Mouse (Mus musculus) frontal cortex, postnatal 10 days (tissue): ENCODE results near the gene Tbc1d22b.
"Not testable (repeated sequence)": the region's sequence is repeated elsewhere in the genome, so short reads cannot be mapped to it uniquely, and the experiment has no call there.

ENCODE experiments used
- DNase-seq, 2 experiments: peaks; one replicate each; pipeline ENCODE4 v3.0.0; 2022; ENCODE audit warnings: low spot score in 2 of 2, mixed read lengths in 1 of 2

Gene Tbc1d22b

DNA sequence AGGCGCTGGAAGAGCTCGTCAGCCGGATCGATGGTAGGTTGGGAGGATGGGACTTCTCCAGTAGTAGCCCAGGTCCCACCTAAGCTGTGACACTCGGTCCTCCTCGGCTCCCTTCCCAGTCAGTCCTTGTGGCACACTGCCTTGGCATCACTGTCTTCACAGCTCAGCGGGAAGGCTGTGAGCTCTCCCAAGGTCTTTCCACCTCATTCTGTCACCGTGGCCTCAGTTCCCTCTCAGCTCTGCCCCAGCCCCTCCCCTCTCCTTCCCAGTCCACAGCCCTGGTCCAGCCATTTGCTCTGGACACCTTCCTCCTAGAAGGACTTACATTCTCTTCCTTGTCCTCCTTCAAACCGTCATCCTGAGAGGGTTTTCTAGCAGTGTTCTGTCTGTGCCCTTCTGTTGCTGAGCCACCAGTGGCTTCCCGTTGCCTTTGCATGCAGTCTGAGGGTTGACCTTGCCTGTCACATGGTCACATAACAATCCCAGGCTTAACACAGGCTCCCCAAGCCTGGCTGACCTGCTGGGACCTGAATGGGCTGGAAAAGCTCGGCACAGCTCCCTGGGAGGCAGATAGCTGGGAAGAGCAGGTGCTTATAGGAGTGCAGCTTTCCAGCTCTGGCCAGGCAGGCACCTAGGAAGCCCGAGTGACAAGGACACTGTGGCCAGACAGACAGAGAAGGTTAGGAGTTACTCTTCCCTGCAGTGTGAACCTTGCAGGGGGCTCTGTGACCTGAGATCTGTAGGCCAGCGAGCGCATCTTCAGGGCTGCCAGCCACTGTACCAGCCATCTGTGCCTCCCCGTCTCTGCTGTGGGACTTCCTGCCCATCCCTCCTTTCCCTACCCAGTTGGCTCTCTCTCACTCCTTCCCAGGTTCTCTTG is 46.5 kb downstream of the Tbc1d22b start:
- no peak for DNase-seq

- DNase-seq, result no peak
Observed at GRCm38 (mm10) chr17:29596771-29597132, 47.2 kb downstream of the Tbc1d22b start.

DNA sequence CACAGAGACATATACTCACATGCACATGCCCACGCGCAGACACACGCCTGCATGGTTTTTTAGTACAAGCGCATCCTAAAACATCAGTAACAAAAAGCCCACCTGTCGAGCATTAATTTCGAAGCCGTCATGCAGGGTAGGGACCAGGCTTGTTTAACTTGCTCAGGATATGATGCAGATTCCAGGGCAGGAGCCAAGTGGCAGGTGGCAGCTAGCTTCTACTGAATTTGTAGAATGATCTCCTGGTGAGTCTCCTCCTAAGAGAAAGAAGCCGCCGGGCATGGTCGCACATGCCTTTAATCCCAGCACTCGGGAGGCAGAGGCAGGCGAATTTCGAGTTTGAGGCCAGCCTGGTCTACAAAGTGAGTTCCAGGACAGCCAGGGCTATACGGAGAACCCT is 49.5 kb downstream of the Tbc1d22b start:
- DNase-seq, result no peak

DNA sequence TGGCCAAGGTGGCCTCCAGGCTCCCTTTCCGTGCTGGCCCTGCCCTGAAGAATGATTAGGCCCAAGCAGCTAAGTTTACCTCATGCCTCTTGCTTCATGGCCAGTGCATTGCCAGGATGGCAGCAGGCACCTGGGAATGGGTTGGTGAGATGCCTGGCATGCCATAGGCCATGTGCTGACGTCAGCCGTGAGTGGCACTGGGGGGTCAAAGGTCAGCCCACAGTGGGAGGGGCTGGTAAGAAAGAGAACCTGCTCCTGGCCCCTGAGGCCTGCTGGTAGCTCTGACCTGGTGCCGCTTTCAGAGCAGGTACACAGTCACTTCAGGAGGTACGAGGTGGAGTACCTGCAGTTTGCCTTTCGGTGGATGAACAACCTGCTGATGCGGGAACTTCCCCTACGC is 50.0 kb downstream of the Tbc1d22b start:
- no peak for DNase-seq

- DNase-seq, result no peak
Observed at GRCm38 (mm10) chr17:29601391-29601790, 51.8 kb downstream of the Tbc1d22b start.

DNA sequence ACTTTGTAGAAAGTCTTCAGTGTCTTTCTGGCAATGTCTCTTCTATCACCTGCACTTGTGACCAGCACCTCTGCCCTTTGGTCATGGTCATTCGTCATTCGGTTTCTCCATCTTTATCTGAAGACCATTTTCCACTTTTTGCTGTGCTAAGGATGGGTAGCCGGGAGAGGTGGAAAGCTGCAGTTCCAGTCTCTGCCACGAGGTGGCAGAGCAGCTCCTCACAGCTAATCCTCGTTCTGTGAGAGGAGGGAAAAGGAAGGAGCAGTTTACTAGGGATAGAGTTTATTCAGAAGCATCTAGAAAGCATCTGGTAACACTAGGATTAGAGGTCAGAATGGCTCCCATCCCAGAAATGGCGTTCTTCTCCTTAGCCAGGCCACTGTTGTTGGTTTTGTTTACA is 53.7 kb downstream of the Tbc1d22b start:
- peak in 1 of 2 experiments; percentile 73 for DNase-seq

DNA sequence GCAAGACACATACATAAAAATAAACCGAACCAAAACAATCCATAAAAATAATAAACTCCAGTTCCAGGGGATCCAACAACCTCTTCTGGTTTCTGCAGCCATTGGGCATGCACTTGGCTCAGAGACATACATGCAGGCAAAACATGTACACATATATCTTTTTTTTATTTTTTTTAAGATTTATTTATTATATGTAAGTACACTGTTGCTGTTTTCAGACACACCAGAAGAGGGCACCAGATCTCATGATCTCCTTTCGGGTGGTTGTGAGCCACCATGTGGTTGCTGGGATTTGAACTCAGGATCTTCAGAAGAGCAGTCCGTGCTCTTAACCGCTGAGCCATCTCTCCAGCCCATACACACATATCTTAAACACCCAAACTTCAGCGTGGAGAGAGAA is 63.9 kb downstream of the Tbc1d22b start:
- not testable (repeated sequence) for DNase-seq

GRCm38 (mm10) chr17:29614115-29615023 is 64.8 kb downstream of the Tbc1d22b start, which contains the start of the genes Rnf8 and Gm28043:
Gene Rnf8 (plus strand): TSS chr17:29614790.
Gene Gm28043 (plus strand): TSS chr17:29614876.
- peak; percentile 89 to 93 for DNase-seq

GRCm38 (mm10) chr17:29615024-29615551 is 65.5 kb downstream of the Tbc1d22b start:
- no peak for DNase-seq

DNA sequence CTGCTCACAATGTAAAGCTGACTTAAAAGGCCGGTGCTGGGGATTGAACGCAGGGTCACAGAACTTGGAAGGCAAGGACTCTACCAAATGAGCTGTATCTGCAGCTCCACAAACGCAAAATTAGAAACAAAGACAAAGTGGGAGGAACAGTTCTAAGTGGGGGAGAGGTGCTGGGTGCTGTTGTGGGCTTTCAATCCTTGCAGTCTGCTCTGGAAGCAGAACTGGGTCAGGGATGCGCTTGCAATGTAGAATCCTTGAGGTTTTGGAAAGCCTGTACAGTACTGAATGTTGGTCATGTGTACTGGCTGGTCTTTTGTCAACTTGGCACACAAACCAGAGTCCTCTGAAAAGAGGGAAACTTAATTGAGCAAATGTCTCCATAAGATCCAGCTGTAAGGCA is 66.0 kb downstream of the Tbc1d22b start:
- DNase-seq, result no peak

- DNase-seq, result no peak
Observed at GRCm38 (mm10) chr17:29619231-29619630, 69.6 kb downstream of the Tbc1d22b start.

- no peak for DNase-seq
Observed at GRCm38 (mm10) chr17:29623488-29623887, 73.9 kb downstream of the Tbc1d22b start.

- DNase-seq, result no peak
Observed at GRCm38 (mm10) chr17:29627285-29627684, 77.7 kb downstream of the Tbc1d22b start.

DNA sequence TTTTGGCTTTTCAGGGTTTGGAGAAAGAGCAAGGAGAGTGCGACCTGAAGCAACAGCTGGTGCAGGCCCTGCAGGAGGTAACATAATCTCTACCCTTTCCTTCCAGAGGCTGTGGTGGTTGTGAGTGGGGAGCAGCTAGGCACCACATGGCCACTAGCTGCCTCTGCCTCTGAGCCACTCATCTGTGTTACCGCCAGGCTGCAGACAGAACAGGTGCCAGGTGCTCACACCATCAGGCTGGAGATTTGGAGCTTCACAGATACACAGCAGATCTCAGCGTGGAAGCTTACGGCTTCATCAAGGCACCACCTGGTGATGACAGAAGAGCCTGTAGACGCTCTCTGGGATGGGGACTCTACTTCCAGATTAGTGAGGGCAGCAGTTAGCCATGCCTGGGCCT is 79.4 kb downstream of the Tbc1d22b start:
- DNase-seq, result no peak

GRCm38 (mm10) chr17:29629620-29630019 is 80.0 kb downstream of the Tbc1d22b start:
- DNase-seq, result no peak

- DNase-seq, result no peak
Observed at GRCm38 (mm10) chr17:29632312-29632711, 82.7 kb downstream of the Tbc1d22b start.

DNA sequence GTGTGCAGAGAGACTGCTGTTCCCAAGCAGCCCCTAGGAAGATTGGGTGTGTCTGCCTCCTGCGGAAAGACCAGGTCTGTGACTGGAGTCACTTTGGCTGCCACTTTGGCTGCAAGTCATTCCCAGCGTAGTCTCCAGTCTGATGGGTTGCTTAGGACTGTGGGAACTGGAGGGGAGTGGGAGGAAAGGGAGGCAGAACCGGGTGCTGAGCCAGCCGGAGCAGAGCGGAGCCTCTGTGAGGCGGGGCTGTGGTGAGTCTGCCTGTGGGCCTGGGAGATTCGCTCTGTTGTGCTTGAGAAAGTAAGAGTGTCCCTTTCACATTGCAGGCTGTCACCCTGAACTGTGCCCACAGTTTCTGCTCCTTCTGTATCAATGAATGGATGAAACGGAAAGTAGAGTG is 85.9 kb downstream of the Tbc1d22b start:
- DNase-seq, result no peak

- DNase-seq, result no peak
Observed at GRCm38 (mm10) chr17:29636118-29636517, 86.5 kb downstream of the Tbc1d22b start.

DNA sequence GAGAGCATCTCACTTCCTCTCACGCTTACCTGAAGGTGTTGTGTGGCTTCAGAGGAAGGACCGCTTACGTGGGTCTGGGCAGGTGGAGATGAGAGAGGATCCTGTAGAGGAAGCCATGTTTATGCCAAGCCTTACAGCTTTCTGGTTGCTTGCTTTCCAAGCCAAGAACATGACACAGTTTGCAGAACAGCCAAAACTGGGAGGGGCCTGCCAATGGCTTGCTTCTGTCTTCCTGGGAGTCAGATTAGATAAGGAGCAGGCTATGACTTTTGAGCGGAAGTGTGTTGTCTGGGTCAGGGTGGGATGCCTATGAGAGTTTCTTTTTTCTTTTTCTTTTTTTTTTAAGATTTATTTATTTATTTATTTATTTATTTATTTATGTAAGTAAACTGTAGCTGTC is 87.8 kb downstream of the Tbc1d22b start:
- no peak for DNase-seq

GRCm38 (mm10) chr17:29637895-29638294 is 88.3 kb downstream of the Tbc1d22b start:
- DNase-seq, result no peak

DNA sequence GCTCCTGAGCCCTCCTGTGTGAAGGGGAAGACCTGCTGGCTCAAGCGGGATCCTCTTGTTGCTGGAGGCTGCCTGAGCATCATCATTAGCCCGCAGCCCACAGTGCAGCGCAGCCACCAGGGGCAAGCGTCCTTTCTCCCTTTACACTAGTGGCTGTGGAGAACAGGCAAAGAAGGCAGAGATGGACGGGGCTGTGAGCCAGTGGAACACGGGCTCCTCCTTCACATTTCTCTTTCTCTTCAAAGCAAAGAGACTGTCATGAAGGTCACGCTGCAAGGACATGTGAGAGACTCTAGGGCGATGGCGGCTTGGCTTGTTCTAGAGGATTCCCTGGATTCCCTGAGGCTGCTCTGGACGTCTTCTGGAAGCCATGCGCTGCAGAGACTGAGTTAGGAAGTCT is 91.4 kb downstream of the Tbc1d22b start:
- DNase-seq, result no peak

DNA sequence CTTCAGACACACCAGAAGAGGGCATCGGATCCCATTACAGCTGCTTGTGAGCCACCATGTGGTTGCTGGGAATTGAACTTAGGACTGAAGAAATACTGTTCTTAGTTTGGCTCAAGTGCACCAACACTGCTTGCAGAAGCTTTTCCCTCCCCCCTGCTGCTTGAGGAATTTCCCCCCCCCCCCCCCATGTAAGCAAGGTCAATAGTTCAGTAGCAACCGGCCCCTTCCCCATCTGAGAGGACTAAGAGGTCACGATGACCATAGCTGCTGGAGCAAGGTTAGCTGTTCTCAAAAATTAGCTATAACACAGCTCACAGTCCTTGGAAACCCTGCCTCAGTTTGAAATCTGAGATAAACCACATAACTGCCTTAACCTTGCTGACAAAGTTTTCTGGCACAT is 92.6 kb downstream of the Tbc1d22b start:
- no peak for DNase-seq
